Mouse (Mus musculus): ENCODE results near the gene Rtl3.

The Rtl3 gene

DNA sequence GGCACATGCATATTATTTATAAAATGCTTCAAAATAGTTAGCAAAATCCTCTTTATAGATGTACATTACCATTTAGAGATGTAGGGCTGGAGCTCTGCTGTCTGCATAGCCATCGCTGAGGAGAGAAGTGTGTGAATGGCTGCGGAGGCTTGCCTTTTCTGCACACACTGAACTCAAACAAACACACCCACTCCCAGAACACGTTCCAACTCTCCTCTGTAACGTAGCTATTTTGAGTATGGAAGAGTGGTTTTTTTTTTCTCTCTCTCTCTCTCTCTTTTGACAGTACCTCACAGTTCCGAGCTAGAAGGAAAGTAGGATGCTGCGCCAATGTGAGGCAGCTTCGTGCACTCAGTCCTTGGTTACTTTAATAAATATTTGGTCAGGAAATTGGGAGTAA lies at the start of gene Rtl3:
Gene Rtl3, minus strand, starts transcription at position 236 of the 400 bp plus-strand sequence.
- DNase-seq (ENCODE audit: low spot score) = peak; percentile 6

DNA sequence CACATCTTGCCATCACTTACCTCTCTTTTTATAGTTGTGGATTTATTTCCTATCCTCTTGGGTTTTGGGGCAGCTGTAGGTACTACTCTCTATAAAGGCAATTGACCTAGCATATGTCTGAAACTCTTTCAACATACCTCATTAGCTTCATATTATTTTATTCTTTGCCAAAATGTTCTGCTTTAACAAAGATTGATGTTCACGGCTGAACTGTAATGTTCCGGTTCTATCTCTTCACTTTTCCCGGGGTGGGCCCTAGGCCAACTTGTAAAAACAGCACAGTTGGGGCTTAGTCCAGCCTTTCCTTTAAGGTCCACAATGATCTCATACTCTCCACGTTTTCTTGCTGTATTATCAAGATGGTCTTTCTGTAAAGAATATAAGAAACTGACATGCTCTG lies 31.9 kb upstream of the Rtl3 start:
- no peak for DNase-seq (ENCODE audit: low spot score)

DNA sequence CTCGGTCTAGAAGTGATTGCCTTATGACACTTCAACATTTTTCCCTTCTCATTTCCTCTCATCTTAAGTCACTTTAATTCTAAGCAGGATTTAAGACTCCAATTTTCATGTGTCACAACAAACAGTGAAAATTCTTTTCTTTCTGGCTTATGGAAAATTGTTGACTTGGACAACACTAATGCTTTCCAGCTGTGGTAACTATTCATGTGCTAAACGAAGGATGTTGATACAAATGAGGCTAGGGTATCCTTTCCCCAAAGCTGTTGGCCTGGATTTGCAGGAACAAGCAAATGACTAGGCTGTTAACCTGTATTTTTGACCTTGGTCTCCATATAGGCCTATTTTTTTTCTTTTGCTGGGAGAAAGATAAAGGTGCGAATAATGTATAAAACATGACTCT lies 31.4 kb upstream of the Rtl3 start:
- DNase-seq (ENCODE audit: low spot score) = no peak

- no peak for DNase-seq (ENCODE audit: low spot score)
Observed at GRCm38 (mm10) chrX:106871426-106871825, 31.0 kb upstream of the Rtl3 start.

GRCm38 (mm10) chrX:106853523-106854300 lies 13.3 kb upstream of the Rtl3 start:
- DNase-seq (ENCODE audit: low spot score) = no peak

DNA sequence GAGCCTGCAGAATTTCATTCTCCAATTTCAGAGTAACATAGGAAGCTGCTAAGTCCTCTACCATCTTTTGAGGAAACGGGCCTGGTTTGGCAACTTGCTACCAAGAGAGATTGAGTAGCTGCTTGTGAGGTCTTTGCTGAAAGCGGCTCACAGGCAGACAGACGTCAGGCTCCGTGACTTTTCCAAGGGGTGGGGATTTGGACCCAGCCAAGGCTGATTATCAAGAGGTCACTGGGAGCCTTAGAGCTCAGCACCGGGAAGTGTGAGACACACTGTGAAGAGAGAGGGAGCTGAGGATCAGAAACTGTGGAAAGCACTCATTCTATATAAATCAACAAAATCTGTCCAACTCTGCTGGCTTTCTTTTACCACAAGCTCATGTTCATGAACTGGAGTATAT lies 853 bp downstream of the Rtl3 start:
- no peak for DNase-seq (ENCODE audit: low spot score)

DNA sequence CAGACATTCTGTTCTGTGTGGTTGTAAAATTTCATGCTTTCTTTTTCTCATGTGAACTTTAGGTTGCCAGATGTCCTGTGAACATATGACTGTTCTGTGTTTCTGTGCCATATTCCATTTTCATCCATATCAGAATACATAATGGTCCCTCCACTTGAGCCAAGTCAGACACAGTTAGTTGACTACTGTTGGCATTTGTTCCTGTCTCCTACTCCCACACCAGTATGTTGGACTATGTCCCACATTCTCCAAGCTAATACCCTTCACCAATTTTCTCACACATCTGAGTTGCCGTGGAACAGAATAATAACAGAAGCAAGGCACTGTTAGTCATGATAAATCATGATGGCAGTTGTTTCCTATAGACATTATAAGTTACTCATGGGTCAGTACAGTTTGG lies 9.9 kb downstream of the Rtl3 start:
- DNase-seq (ENCODE audit: low spot score) = no peak

DNA sequence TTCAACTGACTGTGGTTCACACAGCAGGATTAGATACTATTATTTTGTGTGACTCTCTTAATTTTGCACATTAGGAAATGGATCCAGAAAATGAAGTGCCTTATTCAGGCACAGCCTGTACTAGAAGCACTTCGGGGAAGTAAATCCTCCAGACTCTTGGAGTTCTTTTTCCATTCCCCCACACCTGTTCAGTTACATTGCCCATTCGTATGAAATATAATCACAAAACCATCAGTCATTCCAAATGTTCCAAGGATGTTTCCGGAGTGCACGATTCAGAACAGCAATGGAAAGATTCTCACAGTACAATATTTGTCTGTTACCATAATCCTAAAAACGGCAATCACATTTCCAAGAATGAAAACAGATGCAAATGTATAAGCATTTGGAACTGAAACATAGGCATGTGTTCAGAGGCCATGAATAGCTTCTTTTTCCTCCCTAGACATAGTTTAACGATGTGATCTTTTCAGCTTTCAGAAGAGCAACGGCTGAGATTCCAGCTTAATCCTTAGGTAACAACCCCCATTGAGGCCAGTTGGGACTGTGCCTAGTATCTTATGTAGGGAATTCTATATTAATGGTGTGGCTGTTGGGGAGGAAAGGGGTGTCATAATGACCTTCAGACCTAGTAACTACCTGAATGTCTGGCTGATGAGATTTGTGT lies 30.8 kb downstream of the Rtl3 start:
- DNase-seq (ENCODE audit: low spot score) = no peak

- no peak for DNase-seq (ENCODE audit: low spot score)
Observed at GRCm38 (mm10) chrX:106804387-106804786, 36.1 kb downstream of the Rtl3 start.

GRCm38 (mm10) chrX:106794686-106795085 lies 45.8 kb downstream of the Rtl3 start:
- DNase-seq (ENCODE audit: low spot score) = peak; percentile 2

Measured in left cerebral cortex, adult 11 months (tissue).